Mouse (Mus musculus): ENCODE data around the gene Wdr77.
A peak's percentile ranks its signal among the peaks of the same experiment; 100 is the strongest.
"Not testable (repeated sequence)": the region's sequence is repeated elsewhere in the genome, so short reads cannot be mapped to it uniquely, and the experiment has no call there.

Gene Wdr77

DNA sequence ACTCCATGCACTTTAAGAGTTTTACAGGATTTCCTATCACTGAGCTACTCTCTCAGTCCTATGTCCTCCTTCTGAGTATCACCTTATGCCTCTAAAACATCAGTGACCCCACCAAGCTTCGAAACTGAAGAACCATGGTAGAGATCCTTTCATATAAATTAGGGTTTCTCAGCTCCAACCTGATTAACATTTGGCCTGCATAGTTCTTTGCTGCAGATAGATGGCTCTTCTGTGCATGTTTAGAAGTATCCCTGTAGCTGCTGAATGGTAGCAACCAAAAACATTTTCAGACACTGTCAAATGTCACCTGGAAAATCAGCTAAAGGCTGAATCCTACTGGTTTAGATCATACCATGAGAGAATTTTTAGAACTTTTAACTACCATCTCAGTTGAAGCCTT is 1.9 kb upstream of the Wdr77 start:
- DNase-seq: no peak

DNA sequence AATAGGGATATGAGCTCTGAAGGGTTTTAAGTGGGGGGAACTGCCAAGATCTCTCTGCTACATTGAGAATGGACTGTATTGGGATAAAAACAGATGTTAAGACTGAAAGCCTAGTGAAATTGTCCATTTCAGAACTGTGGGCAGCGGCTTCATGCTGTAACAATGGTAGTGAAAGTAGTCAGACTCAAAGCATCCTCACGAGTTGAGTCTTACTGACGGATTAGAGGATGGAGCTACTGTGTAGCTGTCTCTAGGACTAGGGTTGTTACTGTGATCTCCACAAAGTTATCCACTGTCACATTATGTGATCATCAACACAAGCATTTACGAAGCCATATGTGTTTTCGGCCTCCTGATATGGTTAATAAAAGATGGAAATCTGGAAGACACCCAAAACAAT is 965 bp upstream of the Wdr77 start:
- DNase-seq: no peak

DNA sequence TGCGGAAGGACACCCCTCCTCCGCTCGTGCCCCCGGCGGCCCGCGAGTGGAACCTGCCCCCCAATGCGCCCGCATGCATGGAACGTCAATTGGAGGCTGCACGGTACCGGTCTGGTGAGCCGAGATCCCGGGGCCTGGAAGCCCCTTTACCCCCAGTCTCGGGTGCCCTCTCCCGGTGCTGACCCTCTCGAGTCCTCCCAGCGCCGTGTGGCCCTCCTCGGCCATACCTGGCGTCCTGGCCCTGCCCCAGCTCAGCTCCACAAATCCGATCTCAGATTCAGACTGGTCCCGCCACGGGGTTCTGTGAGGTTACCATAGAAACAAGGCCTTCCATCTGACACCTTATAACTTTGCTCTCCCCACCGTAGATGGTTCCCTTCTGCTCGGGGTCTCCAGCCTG is 416 bp downstream of the Wdr77 start:
- no peak for DNase-seq

DNA sequence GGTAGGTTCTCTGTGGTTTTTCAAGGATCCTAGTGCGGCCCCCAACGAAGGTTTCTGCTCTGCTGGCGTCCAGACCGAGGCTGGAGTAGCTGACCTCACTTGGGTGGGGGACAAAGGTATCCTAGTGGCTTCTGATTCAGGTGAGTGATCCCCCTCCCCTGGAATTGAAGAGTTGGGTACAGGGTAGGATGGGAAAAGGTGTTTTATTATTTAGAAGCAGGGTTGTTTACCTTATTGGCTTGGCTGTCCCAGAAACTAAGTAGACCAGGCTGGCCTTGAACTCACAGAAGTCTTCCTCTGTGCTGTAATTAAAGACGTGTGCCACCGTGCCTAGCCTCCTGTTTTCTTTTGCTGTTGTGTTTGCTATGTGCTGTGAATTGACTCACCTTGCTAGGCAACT is 830 bp downstream of the Wdr77 start, which contains the start of gene Atp5f1:
Gene Atp5f1, minus strand, starts transcription at position 101 of the 400 bp plus-strand sequence.
- no peak for DNase-seq

DNA sequence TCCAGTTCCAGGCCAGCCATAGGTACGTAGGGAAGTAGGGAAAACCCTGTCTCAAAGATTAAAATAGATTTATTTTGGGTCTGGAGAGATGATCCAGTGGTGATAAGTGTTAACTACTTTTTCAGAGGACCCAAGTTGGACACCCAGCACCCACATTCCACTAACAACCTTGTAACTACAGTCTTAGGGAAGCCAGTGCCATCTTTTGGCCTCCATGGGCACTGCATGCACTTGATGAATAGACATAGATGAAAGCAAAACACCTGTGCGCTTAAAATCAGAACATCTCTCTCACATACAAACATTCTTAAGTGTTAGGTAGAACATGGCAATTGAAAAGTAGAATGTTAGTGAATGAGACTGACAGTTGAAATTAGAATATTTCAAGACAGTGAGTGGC is 1.5 kb downstream of the Wdr77 start:
- peak in 1 of 2 experiments; percentile 15 for DNase-seq

DNA sequence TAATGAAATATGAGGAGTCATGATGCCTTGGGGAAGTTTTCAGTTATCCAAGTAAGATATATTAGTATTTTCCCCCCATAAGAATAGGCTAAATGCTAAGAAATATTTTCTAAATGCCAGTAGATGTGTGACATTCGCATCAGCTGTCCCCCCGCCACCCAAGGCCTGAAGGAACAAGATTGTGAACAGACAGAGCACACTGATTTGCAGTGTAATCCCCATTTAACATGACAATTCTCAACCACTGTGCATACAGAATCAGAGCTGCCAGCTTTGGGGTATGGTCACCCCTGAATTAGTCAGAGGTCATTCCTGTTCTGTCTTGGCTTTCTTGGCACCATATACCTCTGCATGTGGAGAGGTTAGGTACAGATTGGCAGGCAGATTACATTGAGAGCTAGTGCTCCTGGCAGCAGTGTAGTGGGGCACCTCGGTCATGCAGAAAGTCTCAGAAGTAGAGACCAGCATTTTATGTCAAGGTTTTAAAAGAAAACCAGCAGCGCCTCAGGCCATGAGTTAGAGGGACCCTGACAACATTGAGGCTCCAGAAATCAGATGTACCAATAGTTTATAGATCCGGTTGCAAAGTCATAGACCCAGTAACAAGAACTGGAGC is 12.8 kb downstream of the Wdr77 start:
- DNase-seq: no peak

DNA sequence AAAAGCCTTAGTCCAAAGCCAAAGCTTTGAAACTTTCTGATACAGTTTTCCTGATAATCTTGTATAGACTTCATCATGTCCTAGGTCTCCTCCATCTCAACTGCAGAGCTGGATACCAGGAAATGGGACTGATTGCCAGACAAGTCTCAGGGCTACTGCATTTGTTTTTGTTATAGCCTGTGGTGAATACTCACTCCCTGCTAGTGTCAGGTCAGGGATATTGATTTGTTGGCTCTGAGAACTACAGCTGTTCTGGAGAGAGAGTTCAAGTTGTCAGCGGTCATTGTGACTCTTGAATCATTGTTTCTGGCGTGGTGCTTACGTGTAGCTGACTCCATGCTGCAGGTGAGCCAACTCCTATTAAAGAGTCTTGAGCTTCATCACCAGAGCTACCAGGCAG is 14.2 kb downstream of the Wdr77 start, which contains the start of gene Ovgp1:
Gene Ovgp1, plus strand, starts transcription at position 301 of the 400 bp plus-strand sequence.
- no peak for DNase-seq

DNA sequence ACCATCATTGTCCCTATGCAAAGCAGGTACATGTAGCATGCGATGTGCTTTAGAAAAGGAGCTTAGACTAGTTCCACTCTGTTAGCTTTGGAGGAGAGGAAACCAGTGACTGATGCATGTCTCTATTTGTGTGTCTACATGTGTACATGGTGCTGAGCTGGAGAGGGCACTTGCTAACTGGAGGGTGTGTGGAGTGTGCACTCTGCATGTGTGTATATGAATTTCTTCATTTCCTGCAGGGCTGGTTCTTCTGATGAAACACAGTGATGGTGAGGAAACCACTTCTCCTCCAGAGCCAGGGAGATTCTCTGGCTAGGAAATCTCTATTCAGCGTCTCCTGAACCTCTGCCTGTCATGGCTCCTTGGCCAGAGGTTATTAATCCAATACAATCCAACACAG is 15.0 kb downstream of the Wdr77 start:
- DNase-seq: no peak

DNA sequence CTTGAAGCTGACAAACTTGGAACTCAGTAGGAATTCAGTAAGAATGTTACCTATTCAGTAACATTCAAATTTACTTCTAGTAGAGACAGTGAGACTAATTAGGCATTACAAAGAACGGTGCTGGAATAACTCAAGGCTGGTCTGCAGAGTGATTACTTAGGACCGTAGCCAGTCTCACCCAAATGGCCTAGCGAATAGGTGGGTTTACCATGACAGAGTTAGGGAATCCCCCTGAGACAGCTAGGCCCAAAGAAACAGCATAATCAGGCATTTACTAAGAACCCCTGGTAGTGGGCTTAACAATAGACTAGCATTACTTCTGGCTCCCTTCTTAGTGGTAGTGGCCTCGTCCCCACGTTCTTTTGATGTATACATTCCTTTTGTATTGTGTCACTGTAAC is 30.4 kb downstream of the Wdr77 start:
- DNase-seq: not testable (repeated sequence)

DNA sequence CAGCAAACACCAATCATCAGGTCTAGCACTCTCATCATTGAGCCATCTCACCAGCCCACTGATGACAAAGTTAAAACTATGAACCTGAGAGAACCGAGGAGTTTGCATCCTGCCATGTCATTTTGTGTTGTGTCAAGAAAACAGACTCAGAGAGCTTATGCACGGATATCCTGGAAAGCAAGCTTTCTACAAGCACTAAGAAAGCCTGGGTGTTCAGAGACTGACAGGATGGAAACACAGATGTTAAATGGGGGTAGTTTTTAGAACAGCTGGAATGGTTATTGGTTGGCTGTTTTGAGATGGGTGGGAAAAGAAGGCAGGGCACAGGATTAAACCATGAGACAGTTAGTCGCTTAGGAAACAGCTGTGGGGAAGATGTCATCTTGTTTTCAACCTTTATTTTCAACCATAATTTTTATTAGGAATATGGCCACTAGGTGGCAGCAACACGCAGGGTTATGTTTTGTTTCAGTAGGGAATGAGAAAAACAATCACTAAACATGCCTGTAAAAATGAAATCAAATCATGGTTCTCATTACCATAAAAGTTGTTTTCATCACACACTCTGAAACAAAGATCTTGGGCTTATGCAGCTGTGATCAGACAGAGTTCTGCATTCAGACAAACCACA is 32.6 kb downstream of the Wdr77 start:
- peak; percentile 38 to 63 for DNase-seq

DNA sequence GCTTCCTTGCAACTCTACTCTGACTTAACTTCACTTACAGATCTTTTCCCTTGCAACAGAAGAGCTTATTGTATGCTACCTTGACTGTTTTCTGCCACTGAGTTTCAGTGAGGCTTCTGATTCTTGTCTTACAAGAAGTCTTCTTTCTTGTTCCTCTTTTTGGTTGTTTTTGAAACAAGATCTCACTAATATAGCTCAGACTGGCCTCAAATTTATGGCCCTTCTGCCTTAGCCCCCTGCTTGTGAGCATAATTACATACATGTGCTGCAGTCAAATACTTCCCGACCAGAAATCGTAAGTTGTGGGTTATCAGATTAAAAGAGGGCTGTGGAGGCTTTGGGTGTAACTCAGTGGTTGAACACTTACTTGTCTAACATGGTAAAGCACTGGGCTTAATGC is 35.6 kb downstream of the Wdr77 start:
- no peak for DNase-seq

DNA sequence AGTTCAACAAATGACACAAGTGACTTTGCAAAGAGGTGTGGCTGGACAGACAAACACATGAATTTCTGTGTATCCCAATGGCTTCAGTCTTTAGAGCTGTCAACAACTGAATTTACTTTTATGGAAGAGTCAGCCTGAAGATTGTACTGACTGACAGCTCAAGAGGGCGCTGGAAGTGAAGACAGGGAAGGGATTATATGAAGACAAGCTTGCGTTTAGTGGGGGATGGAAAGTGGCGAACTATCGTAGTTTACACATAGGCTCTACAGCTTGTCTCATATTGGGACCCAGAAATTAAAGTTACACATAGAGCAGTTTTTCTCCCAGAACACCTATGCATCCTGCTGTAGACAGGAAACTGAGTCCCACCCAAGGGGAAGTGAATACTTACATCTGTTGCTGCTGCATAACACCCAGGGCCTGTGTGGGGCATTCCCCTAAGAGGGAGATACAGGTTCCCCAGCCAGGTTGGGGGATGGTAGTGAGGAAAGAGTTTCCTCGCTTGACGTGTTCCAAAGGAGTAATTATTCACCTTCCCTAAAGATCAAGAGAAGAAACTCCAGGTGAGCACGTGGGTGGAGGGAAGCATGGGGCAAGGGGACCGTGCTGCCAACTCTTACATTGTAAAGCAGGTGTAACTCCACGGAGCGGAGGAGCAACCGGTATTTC is 41.7 kb downstream of the Wdr77 start:
- no peak for DNase-seq

DNA sequence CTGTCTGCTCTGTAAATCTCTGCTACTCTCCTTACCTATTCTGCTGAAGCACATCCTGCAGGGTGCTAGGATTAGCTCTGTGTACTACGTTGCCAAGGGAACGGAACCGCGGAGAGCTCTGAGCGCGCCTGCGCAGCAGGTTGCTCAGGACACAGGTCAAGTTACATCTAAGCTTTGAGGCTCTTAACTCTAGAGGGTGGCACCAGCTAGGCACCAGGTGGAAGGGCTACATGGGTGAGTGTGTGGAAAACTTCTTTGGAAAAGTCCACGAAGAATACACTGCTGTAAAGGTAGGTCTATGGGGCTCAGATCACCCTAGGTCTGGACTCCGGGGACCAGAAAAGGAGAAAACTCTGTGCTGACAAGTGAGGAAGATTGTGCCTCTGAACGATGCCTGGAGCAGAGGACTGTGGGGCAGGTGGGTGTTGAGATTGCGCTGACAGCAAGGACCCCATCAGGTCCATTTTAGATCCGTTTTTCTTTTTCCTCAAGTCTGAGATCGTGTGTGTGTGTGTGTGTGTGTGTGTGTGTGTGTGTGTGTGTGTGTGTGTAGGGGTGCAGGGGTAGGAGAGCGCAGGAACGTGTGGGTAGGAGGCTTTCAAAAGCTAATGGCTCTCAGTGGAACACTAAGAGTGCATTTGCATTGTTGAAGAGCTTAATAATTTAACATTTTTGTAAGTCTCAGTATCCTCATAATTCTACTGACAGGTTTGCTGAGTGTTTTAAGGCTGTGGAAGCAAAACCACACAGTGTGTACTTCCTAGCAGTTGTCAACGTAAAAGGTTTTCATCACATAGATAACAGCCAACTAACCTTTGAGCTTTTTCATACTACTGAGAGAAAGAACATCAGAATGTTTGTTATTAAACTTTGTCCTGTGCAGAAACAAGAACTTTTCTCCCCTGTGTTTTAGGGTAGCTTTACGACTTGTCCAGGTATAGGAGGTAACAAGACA is 42.5 kb downstream of the Wdr77 start:
- DNase-seq: peak; percentile 23 to 24

DNA sequence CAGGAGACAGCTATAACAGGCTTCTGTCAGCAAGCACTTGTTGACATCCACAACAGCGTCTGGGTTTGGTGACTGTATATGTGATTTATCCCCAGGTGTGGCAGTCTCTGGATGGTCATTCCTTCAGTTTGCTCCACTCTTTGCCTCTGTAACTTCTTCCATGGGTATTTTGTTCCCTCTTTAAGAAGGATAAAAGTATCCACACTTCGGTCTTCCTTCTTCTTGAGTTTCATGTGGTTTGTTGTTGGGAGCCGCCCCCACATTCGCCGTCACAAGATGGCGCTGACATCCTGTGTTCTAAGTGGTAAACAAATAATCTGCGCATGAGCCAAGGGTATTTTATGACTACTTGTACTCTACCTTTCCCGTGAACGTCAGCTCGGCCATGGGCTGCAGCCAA is 44.2 kb downstream of the Wdr77 start:
- DNase-seq: not testable (repeated sequence)

DNA sequence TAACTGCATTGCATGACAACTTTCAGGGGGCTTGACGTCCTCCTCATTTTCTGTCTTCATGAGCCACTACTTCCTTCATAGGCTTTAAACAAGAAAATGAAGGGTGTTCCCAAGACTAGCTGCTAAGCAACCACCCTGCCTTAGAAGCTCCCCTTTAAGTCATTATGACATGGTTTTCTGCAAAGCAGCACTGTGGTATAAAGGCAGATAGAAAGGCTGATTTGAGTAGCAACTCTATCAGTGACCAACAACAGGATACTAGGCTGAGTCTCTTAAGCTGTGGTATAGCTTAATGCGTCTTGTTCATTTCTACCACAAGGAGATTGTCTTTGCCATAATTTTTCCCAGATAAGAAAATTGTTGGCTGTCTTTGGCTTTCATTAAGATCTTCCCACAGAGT is 55.4 kb downstream of the Wdr77 start, which contains the start of gene Pifo:
Gene Pifo, minus strand, starts transcription at position 101 of the 400 bp plus-strand sequence.
- no peak for DNase-seq

Data from cerebellum, adult 18-20 months (tissue).